Mouse (Mus musculus) left cerebral cortex, postnatal 10 days (tissue): Measurements from ENCODE around the gene Smc6. TPM values are rescaled to one million over a fixed set of nuclear protein-coding genes. Genes with fewer than 3 reads are reported as not detected.

Experiments used
- DNase-seq, 2 experiments: peaks; one replicate each; pipeline ENCODE4 v3.0.0; 2021 to 2022; ENCODE audit warnings: low spot score in 2 of 2, mixed read lengths in 1 of 2; ENCODE audit errors: extremely low spot score in 1 of 2
- intact Hi-C: fragments of 180-260 bp; cut with DNase I; formaldehyde crosslinking; loops from one replicate; pipeline ENCODE4 v1.15.1; 2025
- total RNA-seq, 2 experiments: library from RNA; stranded (reverse); gene quantifications; 2 replicates each; pipeline ENCODE4 v1.2.3; 2021

Smc6 gene
- 10 to 100 TPM; 36.9 to 37.2 TPM for total RNA-seq

DNA sequence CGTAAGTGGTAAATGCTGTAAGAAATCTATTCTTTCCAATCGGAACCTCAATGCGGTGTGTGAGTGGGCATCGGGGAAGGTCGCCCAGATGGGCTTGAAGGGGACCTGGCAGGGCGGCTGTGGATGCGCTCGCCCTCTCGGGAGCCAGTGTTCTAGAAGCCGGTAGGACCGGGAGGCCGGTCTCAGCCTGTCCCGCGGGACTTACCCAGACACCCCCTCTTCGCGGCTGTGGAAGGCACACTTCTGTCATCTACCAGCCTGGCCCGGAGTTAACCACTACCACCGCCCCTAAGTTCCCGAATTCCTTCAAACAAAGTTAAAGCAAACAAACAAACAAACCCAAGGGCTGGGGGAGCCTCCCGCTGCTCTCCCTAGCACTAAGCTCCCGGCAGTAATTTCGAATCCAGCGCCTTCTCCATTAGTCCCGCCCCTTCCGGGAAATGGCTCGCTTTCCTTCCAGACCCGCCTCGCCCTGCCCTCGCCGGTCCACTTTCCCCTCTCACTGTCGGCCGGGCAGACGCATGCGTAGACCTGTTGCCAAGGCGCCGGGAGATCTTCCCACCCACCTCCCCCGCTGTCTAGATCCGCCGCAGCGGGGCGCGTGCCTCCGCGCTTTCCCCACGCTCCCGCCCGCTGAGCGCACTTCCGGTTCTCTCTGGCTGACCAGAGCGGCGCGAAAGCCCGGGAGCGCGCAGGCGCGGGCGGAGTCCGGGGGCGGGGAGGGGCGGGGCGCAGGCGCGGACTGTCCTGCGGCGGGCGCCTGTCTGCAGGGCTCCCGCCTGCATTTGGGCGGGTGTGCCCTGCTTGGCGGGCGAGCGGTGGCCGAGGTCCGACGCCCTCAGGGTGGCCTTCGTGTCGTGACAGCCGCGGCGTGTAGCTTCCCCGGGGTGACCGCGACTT is at the start of gene Smc6, which contains the start of gene Gen1:
Gene Smc6 (plus strand): TSS at position 505 of the 900 bp plus-strand sequence.
Gene Gen1 (minus strand): TSS at position 420 of the 900 bp plus-strand sequence.
- peak; percentile 86 to 98 for DNase-seq
- intact Hi-C loops, result no loop called here

DNA sequence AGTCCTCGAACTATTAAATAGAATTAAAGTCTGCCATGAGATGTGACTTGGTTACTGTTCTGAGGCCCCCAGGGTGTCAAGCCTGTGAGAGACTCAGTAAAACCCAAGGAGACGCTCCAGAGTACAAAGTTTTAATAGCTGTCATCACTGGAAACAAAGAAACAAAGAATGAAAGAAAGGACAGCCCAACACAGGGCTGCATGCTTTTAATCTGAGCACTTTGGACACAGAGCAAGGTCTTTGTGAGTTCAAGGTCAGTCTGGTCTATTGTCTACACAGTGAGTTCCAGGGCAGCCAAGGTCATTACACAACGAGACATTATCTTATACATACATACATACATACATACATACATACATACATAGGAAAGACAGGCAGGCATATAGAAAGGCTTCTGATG is 49.2 kb upstream of the Smc6 start:
- no peak for DNase-seq
- intact Hi-C loops, result no loop called here

DNA sequence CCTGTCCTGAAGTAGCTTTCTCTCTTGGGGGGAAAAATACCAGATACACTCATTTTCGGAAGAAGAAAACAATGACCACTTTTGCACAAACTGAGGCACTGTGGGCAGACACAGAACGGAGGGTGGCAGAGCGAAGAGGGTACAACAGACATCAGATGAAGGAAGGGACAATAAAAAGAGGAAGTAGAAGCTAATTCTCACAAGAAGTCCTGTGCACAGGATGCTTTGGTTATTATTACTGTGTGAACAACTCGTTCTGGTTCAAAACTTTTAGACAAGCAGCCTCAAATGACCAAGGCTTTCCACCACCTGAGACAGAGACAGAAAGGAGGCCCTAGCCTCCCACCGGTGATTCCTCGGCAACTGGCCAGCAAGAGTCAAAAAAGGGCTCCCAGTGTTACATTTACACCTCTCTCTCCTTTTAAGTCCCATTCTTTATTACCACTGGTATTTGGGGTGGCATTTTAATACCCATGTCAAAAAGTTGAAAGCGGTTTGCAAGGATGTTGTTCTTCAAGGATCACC is 47.9 kb upstream of the Smc6 start:
- no peak for DNase-seq
- intact Hi-C loops, result no loop called here

DNA sequence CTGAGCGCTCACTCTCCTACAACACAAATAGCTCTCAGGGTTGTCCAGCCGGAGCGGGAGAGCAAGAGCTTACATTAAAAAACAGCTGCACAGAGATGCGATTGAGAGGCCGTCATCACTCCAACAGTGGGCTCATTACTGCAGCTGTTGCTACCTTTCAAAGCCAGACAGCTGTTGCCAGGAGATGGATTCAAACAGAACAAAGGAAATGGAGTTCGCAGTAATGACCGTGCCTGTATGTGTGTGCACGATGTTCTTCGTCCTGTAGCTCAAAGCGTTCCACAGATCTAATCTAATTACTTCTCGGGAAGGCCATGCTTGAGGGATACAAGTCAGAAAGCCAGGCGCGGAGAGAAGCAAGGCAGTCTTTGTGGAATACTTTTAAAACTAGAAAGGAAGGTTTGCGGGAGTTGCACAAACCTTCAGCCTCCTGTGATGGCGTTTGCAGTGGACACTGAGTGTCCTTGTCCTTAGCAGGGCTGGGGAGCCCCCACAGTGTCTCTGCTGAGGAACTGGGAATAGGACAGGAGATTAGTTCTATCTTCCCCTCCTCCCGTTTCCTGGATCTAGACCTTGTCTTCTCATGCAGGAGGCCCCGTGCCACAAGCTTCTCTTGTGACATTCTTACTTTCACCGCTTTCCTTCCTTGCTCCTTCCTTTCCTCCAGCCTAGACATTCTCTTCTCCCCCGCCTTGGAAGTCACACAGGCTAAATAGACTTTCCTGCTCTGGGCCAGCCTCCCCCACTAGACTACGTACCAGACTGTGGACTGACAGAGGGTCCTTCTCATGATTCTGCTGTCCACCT is 44.0 kb upstream of the Smc6 start:
- no peak for DNase-seq
- intact Hi-C loops, result no loop called here

DNA sequence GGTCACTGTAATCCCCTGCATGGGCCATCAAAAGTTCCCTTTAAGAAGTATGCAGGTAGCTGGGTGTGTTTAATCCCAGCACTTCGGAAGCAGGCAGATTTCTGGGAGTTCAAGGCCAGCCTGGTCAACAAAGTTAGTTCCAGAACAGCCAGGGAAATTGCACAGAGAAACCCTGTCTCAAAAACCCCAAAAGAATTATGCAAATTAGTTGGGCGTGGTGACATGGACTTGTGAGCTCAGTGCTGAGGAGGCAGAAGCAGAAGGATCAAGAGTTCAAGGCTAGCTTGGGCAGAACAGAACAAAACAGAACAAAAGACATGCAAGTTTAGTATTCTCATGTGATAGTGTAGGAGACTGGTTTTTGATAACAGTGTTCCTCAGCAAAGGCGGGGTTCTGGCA is 43.1 kb upstream of the Smc6 start:
- no peak for DNase-seq
- intact Hi-C loops, result no loop called here

DNA sequence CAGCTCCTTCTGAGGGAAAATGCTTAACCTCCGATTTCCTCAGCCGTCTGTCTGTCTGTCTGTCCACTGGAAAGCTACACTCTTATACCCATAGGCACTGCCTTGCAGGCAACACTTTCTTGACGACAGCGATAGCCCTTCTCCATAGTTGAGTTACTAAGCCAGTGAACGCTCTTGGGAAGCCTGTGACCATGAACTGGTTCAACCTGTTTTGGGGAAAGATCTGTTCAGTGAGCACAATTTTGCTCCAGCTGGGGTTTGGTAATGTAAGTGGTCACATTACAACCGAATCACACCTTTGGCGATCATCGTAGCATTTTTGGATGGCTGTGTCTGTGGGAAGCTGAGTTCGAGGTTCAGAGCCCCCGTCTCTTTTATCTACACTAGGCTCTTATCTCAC is 42.6 kb upstream of the Smc6 start:
- DNase-seq, result no peak

DNA sequence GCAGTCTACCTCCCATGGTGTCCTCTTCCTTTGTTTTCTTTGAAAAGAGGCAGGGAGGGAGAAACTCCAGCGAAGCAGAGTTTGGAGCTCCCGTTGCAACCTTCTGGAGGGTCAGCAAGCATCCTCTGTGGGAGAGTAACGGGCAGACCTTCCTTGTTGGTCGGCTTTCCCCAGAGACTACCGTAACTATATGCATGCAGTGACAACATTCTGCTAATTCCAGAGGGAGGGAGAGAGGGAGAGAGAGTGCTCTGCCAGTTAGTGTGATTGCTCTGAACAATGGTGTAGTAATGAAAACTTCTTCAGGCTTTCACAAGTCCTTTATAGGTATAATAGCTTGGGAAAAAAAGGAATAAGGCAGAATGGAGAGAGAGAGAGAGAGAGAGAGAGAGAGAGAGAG is 41.0 kb upstream of the Smc6 start:
- no peak for DNase-seq
- intact Hi-C loops, result no loop called here

More for the DNA sequence above, 42.6 kb upstream of the Smc6 start:
- intact Hi-C loops, result no loop called here

DNA sequence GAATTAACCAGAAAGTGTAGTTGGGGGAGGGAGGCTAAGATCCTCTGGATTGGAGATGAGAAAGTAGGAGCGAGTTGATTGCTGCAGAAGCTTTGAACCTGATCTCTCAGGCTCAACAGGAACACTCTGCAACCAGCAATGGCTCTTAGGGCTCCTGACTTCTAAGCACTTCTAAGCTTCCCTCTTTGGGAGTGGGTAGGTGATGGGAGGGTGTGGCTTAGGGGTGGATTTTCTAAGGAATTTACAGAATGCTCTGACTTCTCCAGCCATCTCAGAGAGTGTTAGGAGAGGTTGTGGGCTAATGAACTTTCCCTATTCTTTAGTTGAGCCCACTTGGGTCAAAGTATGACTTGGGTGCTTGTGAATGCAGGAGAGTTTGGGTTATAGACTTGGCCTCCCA is 39.6 kb upstream of the Smc6 start:
- intact Hi-C loops, result no loop called here
- no peak for DNase-seq

DNA sequence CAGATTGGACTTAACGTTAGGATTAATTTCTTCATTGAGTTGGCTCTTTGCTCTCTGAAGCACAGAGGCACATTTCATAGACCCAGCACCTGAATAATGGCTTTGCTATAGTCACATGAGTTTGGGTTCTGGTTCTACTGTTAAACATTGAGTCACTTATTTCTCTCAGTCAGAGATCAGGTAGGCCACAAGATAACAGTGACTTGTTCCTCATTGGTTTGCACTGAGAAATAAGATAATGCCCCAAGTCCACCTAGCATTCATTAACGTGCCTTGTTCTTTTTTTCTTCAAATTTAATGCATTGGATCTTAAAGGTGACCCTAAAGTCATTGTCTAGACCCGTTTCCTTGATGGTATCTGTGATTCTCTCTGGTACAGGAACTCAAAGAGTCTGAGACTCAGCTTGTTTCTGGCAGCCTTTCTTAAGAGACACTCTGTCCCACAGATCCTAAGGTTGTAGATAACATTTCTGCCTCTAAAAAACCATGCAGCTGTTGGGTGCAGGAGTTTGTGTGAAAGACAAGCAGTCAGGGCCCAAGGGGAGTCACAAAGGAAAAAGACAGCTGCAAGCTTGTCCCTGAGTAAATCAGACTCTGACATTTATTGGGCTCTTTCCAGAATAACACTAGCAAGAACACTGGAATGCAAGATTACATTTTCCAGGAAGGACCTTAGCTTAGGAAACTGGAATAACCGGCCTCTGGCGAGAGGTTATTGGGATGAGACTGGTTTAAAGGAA is 39.0 kb upstream of the Smc6 start:
- no peak for DNase-seq
- intact Hi-C loops, result no loop called here

DNA sequence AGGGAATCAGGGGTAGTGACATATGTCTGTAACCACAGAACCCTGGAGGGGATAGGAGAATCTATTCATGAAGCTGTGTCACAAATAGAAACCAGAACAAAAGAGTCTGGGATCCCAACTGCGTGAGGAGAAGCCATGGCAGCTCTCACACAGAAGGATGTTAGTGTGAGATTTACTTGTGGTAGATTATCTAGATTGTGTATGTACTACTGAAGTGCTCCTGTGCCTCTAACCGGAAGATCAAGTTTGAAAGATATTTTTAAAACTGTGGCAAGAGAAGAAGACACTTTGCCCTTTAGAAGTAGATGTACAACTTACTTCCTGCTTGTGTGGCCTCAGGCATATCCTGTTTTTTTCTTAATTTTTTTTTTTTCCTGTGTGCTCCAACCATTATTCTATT is 35.4 kb upstream of the Smc6 start:
- intact Hi-C loops, result no loop called here
- DNase-seq, result no peak

DNA sequence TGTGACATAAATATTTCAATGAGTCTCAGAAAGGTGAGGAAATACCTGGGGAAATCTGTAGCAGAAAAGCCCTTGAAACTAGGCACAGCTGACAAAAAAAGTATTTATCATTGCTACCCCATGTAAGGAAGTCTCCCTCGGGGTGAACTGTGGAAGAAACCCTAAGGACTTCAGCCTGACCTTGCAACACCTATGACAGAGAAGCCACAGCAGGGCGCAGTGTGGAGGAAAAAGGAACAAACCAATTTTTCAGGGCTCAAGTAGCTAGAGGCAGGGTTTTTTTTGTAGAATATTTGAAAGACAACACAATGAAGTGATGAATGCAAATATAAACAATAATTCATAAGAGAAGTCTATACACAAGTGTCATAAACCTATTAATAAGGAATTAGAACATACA is 29.7 kb upstream of the Smc6 start:
- no peak for DNase-seq
- intact Hi-C loops, result no loop called here

DNA sequence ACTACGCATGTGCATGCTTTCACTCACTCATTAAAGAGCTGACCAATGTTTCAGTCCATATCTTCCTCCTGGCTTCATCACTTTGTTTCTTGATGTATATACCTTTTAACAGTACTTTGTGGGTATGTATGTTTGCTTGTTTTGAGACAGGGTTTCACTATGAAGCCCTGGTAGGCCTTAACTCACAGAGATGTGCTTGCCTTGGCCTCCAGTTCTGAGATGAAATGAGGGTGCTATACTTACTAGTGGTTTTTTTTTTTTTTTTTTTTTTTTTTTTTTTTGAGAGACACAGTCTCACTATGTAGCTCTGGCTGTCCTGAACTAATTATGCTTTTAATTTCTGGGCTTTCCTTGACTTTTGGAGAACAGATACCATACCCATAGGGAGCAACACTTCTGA is 18.2 kb upstream of the Smc6 start:
- intact Hi-C loops, result no loop called here
- no peak for DNase-seq

DNA sequence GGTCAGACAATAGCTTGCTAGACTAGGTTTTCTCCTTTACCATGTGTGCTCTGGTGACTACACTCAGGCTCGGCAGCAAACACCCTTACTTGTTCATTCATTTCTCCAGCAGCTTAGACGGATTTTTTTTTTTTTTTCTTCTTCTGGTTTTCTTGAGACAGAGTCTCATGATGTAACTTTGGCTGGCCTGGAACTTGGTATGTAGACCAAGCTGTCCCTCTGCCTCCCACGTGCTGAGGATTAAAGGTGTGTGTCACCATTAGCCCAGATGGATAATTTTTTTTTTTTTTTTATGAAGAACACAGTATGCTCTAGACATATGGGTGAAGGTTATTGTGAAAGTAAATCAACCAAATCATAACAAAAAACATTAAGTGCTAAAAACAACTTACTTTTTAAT is 15.4 kb upstream of the Smc6 start:
- no peak for DNase-seq
- intact Hi-C loops, result no loop called here

DNA sequence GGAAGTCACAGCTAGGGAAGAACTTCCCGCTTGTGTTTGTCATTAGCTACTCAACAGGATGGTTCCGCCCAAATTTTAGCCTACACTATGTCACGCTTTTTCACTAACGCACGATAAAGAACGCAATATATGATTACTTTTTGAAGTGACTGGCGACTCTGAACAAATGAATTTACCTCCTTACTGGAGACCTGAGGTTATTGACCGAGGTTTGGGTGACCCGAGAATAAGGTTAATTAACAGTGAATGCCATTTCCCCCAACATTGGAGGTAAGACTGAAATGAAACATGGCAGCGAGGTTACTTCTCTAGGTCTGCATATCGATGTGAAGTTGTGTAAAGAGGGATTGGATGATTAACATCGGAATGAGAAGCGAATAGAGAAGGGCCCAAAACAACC is 791 bp upstream of the Smc6 start:
- intact Hi-C loops, result no loop called here

DNA sequence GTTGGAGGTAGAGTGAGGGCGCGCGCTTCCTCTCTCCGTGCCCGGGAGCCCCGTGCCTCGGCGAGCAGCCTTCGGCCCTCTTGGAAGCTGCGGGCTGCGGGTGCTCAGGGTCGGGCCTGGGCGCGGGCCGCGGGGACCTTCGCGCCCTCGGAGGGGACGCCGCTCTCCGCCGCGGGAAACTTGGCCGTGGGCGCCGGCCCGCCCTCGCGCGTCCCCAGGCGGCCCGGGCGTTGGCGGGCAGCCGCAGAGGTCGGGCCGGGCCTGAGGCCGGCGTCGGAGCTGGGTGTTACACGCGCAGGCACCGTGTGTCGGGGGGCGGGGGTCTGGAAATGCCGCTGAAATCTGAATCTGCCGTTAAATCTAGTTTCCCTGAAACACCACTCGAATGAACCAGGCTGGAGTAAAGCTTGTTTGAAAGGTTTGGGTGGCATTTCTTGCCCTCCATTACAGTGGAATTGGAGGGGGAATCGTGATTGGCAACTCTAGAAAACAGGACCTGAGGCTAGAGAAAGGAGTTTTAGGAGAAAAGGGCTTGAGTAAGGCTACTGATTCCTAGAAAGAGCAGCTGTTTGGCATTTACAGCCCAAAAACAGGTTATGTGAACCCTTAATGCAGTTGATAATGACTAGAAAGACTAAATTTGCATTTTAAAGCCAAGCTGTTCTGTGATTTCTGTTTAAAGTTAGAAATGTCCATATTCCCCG is 748 bp downstream of the Smc6 start:
- DNase-seq, result peak in 1 of 2 experiments; percentile 73
- intact Hi-C loops, result no loop called here

More for the DNA sequence above, 791 bp upstream of the Smc6 start:
- no peak for DNase-seq

DNA sequence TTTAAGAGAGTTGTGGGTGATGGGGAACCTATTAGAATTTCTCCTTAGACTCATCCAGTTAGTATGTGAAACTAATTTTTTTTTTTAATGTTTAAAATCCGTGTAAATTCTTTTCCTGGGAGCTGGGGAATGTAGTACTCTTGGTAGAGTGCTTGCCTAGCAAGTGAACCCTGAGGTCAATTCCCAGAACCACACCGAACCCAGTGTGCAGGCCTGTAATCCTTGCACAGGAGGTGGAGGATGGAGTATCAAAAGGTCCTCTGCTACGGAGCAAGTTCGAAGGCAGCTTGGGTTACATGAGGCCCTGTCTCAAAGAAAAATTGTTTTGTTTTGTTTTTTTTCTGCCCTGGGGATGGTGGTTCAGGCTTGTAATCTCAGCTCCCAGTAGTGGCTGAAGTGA is 1.3 kb downstream of the Smc6 start:
- intact Hi-C loops, result no loop called here
- no peak for DNase-seq

DNA sequence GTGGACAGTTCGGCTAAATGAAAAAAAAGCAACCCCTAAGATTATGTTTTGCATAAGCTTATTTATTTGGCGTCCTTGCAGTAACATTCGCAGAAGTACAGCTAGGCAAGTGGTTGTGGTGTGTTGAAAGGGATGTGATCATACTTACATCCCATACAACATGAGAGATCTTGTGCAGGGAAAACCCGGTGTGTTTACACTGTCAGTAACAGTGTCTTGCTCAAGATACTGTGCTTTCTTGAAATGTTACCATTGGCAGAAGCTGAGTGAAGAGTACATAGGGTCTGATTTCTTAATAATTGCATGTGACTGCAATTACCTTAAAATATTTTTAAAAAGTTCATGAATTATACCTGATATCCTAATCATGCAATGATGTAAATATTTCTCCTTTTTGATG is 6.9 kb downstream of the Smc6 start:
- no peak for DNase-seq
- intact Hi-C loops, result no loop called here

DNA sequence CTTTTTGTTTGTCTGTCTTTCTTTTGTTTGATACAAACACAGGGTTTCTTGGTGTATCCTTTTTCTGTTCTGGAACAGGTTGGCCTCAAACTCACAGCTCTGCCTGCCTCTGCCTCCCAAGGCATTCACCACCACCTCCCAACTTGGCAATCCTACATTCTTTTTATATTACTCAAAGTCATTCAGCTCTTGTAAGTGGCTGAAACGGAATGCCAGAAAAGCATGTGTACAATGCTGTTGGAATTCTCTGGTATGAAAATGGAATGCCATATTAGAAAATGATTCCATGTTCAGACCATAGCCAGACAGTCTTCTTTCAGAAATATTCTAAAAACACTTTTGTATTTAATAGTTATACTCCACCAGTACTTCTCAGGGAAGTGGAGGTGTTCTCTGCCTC is 7.5 kb downstream of the Smc6 start:
- DNase-seq, result no peak
- intact Hi-C loops, result no loop called here

DNA sequence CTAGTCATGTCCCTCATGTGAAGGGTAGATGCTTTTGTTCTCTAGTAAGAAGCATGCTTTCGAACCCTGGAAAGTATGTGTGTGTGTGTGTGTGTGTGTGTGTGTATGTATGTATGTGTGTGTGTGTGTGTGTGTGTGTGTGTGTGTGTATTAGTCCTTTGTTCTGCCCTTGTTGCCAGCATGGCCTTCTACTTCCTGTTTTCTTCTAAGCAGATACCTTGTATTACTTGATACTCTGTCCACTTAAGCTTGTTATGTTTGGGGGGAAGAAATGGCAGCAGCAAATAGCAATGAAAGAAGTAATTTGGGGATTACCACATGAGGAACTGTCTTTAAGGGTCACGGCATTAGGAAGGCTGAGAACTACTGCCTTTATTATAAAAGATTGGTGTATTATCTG is 10.9 kb downstream of the Smc6 start:
- DNase-seq, result no peak
- intact Hi-C loops, result no loop called here
